Mouse (Mus musculus) kidney, embryonic 16.5 days (tissue): Measurements from ENCODE around the gene Rdm1. TPM values are rescaled to one million over a fixed set of nuclear protein-coding genes. Genes with fewer than 3 reads are reported as not detected.
"Not testable (repeated sequence)": the region's sequence is repeated elsewhere in the genome, so short reads cannot be mapped to it uniquely, and the experiment has no call there.

Experiments
- ATAC-seq: fragments of 200-750 bp; cut with Nextera tagmentation; 2 replicates; pipeline ENCODE4 v1.8.0; 2017; ENCODE audit warnings: moderate TSS enrichment; ENCODE audit not compliant: low FRiP score, low TSS enrichment
- H3K27ac ChIP-seq: fragments of 300-500 bp; sonication (generic); 2 replicates; pipeline ENCODE4 v1.5.1; 2014; ENCODE audit warnings: low read length
- H3K27me3 ChIP-seq: fragments of 300-500 bp; sonication (generic); 2 replicates; pipeline ENCODE4 v1.6.1; 2014; ENCODE audit warnings: low read length, control low read depth, mixed read lengths; ENCODE audit not compliant: insufficient read depth
- H3K36me3 ChIP-seq: fragments of 300-500 bp; sonication (generic); 2 replicates; pipeline ENCODE4 v1.6.1; 2014; ENCODE audit warnings: low read length, control low read depth, mixed read lengths; ENCODE audit not compliant: insufficient read depth
- H3K4me1 ChIP-seq: fragments of 300-500 bp; sonication (generic); 2 replicates; pipeline ENCODE4 v1.6.1; 2014; ENCODE audit warnings: low read length, control low read depth, mixed read lengths; ENCODE audit not compliant: insufficient read depth
- H3K4me2 ChIP-seq: fragments of 300-500 bp; sonication (generic); replicated peaks from 2 replicates; pipeline ENCODE4 v1.6.1; 2014; ENCODE audit warnings: low read depth, low read length
- H3K4me3 ChIP-seq: fragments of 300-500 bp; sonication (generic); 2 replicates; pipeline ENCODE4 v1.5.1; 2014; ENCODE audit warnings: mild to moderate bottlenecking, low read length
- H3K9ac ChIP-seq: fragments of 300-500 bp; sonication (generic); replicated peaks from 2 replicates; pipeline ENCODE4 v1.6.1; 2014; ENCODE audit warnings: low read length
- H3K9me3 ChIP-seq: fragments of 300-500 bp; sonication (generic); 2 replicates; pipeline ENCODE4 v1.6.1; 2016; ENCODE audit warnings: low read length, control low read depth
- WGBS: fragments of 180-500 bp; shearing (Covaris S2); extraction: QIAGEN DNeasy Blood & Tissue Kit; methylation state at CpG from one replicate; pipeline ENCODE4 v1.1.7; 2014; 5-methylcytosine and 5-hydroxymethylcytosine counted together
- polyA plus RNA-seq: library from polyadenylated mRNA; unstranded; fragments of >200 nt; fragmentation: Nextera tagmentation; extraction: Ambion mirVana; gene quantifications from 2 replicates; pipeline ENCODE4 v1.2.1, GENCODE M21; 2015

Gene Rdm1
- polyA plus RNA-seq, 1 experiment from 2014 or later, result 43.1 TPM

GRCm38 (mm10) chr11:101589989-101590624 lies 36.9 kb upstream of the Rdm1 start:
- Histone ChIP-seq H3K36me3 (no peaks in the 10 kb centered on the region), H3K9me3 (no peaks in the 10 kb centered on the region), H3K27ac (0 out of 2 replicates have a peak overlapping the region, but pooled peaks have one; percentile 15), H3K4me1 (no peaks in the 10 kb centered on the region), H3K9ac (no peak overlapping the region), H3K4me3 (no peak overlapping the region), H3K4me2 (no peak overlapping the region), H3K27me3 (no peaks in the 10 kb centered on the region)
- WGBS, result 71% methylated on average over 12 of the region's 12 CpGs
- no peak for ATAC-seq

- no peak within 1 kb of the TSS for H3K9ac ChIP-seq
- H3K27me3 ChIP-seq, result no peaks in the 10 kb centered on the region
- no peak for ATAC-seq
- no peaks in the 10 kb centered on the region for H3K4me1 ChIP-seq
- H3K9me3 ChIP-seq, result no peaks in the 10 kb centered on the region
- no peaks in the 10 kb centered on the region for H3K36me3 ChIP-seq
- no peak within 1 kb of the TSS for H3K4me2 ChIP-seq
- H3K27ac ChIP-seq, result no peak within 1 kb of the TSS
- H3K4me3 ChIP-seq, result no peak within 1 kb of the TSS
- WGBS, result 72% methylated on average over 6 of the region's 6 CpGs
Measured at GRCm38 (mm10) chr11:101599156-101599555, 27.8 kb upstream of the Rdm1 start, which contains the start of gene Gm11634. Gene Gm11634 (minus strand): TSS chr11:101599256.

- Histone ChIP-seq H3K27me3 (no peaks in the 10 kb centered on the region), H3K36me3 (no peaks in the 10 kb centered on the region), H3K4me1 (no peaks in the 10 kb centered on the region), H3K9me3 (no peaks in the 10 kb centered on the region), H3K4me2 (no peak overlapping the region), H3K4me3 (no peak overlapping the region), H3K27ac (no peak overlapping the region), H3K9ac (no peak overlapping the region)
- WGBS, result 13% methylated on average over 3 of the region's 3 CpGs
- ATAC-seq, result no peak
Measured at GRCm38 (mm10) chr11:101602491-101602890, 24.5 kb upstream of the Rdm1 start.

- H3K4me1 ChIP-seq, result no peaks in the 10 kb centered on the region
- WGBS, result under 1% methylated on average over 3 of the region's 3 CpGs
- H3K27ac ChIP-seq, result no peak overlapping the region
- no peak overlapping the region for H3K9ac ChIP-seq
- H3K36me3 ChIP-seq, result no peaks in the 10 kb centered on the region
- no peak for ATAC-seq
- H3K9me3 ChIP-seq, result no peaks in the 10 kb centered on the region
- no peaks in the 10 kb centered on the region for H3K27me3 ChIP-seq
- H3K4me2 ChIP-seq, result peak overlapping the region; percentile 54
- H3K4me3 ChIP-seq, result peak overlapping the region; percentile 37; the same call in 1 of the 2 replicates
Measured at GRCm38 (mm10) chr11:101604116-101604515, 22.9 kb upstream of the Rdm1 start.

GRCm38 (mm10) chr11:101604531-101605453 lies 22.2 kb upstream of the Rdm1 start:
- Histone ChIP-seq H3K4me3 (peak overlapping the region; percentile 37), H3K4me2 (peak overlapping the region; percentile 54), H3K27ac (peak overlapping the region; percentile 65; the same call in 1 of the 2 replicates), H3K9ac (peak overlapping the region; percentile 33; the same call in 1 of the 2 replicates)
- H3K36me3 ChIP-seq, H3K4me1 ChIP-seq, H3K27me3 ChIP-seq, H3K9me3 ChIP-seq: not testable (repeated sequence)
- under 1% methylated on average over 30 of the region's 30 CpGs for WGBS
- peak; percentile 87 for ATAC-seq

- not testable (repeated sequence) for ATAC-seq
- WGBS, result 79% methylated on average over 4 of the region's 4 CpGs
Measured at GRCm38 (mm10) chr11:101607134-101607533, 19.9 kb upstream of the Rdm1 start.

GRCm38 (mm10) chr11:101610445-101610844 lies 16.6 kb upstream of the Rdm1 start:
- Histone ChIP-seq H3K27me3 (no peaks in the 10 kb centered on the region), H3K36me3 (no peaks in the 10 kb centered on the region), H3K4me2 (peak overlapping the region; percentile 16; the same call in 1 of the 2 replicates), H3K9ac (no peak overlapping the region), H3K27ac (no peak overlapping the region), H3K9me3 (no peaks in the 10 kb centered on the region), H3K4me1 (peaks cover 7% of the 10 kb centered on the region; the same call in 1 of the 2 replicates), H3K4me3 (no peak overlapping the region)
- WGBS, result 22% methylated on average over 11 of the region's 11 CpGs
- no peak for ATAC-seq

More at GRCm38 (mm10) chr11:101607134-101607533, 19.9 kb upstream of the Rdm1 start:
- not testable (repeated sequence) for H3K36me3 ChIP-seq, H3K4me1 ChIP-seq, H3K4me3 ChIP-seq, H3K9me3 ChIP-seq, H3K4me2 ChIP-seq, H3K9ac ChIP-seq, H3K27me3 ChIP-seq, H3K27ac ChIP-seq

GRCm38 (mm10) chr11:101613596-101613995 lies 13.4 kb upstream of the Rdm1 start:
- H3K4me3 ChIP-seq, result no peak overlapping the region
- 74% methylated on average over 6 of the region's 6 CpGs for WGBS
- H3K4me2 ChIP-seq, result no peak overlapping the region
- peaks cover 12% of the 10 kb centered on the region for H3K4me1 ChIP-seq
- H3K9me3 ChIP-seq, result no peaks in the 10 kb centered on the region
- no peaks in the 10 kb centered on the region for H3K36me3 ChIP-seq
- H3K27me3 ChIP-seq, result no peaks in the 10 kb centered on the region
- no peak overlapping the region for H3K27ac ChIP-seq
- H3K9ac ChIP-seq, result no peak overlapping the region
- ATAC-seq, result no peak

GRCm38 (mm10) chr11:101614116-101614515 lies 12.9 kb upstream of the Rdm1 start:
- 84% methylated on average over 4 of the region's 4 CpGs for WGBS
- Histone ChIP-seq H3K4me2 (no peak overlapping the region), H3K9me3 (no peaks in the 10 kb centered on the region), H3K9ac (no peak overlapping the region), H3K36me3 (no peaks in the 10 kb centered on the region), H3K27ac (no peak overlapping the region), H3K27me3 (no peaks in the 10 kb centered on the region), H3K4me1 (peaks cover 12% of the 10 kb centered on the region), H3K4me3 (no peak overlapping the region)
- ATAC-seq, result no peak
